Mouse (Mus musculus) liver, embryonic 14.5 days (tissue): ENCODE results near the gene Slc29a1. TPM values are rescaled to one million over a fixed set of nuclear protein-coding genes. Genes with fewer than 3 reads are reported as not detected.

Experiments used
- ATAC-seq: fragments of 200-750 bp; cut with Nextera tagmentation; 2 replicates; pipeline ENCODE4 v1.8.0; 2017; ENCODE audit warnings: moderate number of reproducible peaks, mild to moderate bottlenecking, moderate library complexity; ENCODE audit not compliant: insufficient read depth
- DNase-seq, 3 experiments: peaks; one replicate each; pipeline ENCODE4 v3.0.0-alpha.2; 2012 to 2013; ENCODE audit warnings: low read depth in 3 of 3, low spot score in 3 of 3
- H3K27ac ChIP-seq: fragments of 300-500 bp; sonication (generic); 2 replicates; pipeline ENCODE4 v1.5.1; 2014; ENCODE audit warnings: moderate library complexity, mild to moderate bottlenecking, control low read depth, inconsistent platforms
- H3K27me3 ChIP-seq: fragments of 300-500 bp; sonication (generic); 2 replicates; pipeline ENCODE4 v1.6.1; 2014; ENCODE audit warnings: mild to moderate bottlenecking, low read length, moderate library complexity; ENCODE audit not compliant: control insufficient read depth, insufficient read depth
- H3K36me3 ChIP-seq: fragments of 300-500 bp; sonication (generic); replicated peaks from 2 replicates; pipeline ENCODE4 v1.6.1; 2014; ENCODE audit warnings: low read depth; ENCODE audit not compliant: control insufficient read depth, insufficient read depth
- H3K4me1 ChIP-seq, 2 experiments: fragments of 200-500 bp in 1 of 2; fragments of 300-500 bp in 1 of 2; sonication (generic) in 1 of 2; replicated peaks; 2 replicates each; pipeline ENCODE4 v1.6.1; 2012 to 2014; ENCODE audit warnings: antibody characterized with exemption in 1 of 2, inconsistent platforms in 1 of 2, low read length in 1 of 2; ENCODE audit not compliant: control insufficient read depth in 2 of 2, insufficient read depth in 2 of 2
- H3K4me2 ChIP-seq: fragments of 300-500 bp; sonication (generic); 2 replicates; pipeline ENCODE4 v1.6.1; 2014; ENCODE audit warnings: low read depth, mild to moderate bottlenecking, control low read depth, moderate library complexity
- H3K4me3 ChIP-seq, 2 experiments: fragments of 200-500 bp in 1 of 2; fragments of 300-500 bp in 1 of 2; sonication (generic) in 1 of 2; 2 replicates each; pipeline ENCODE4 v1.5.1; 2012 to 2014; ENCODE audit warnings: low read depth in 2 of 2, low read length in 2 of 2, mild to moderate bottlenecking in 2 of 2, control low read depth in 1 of 2, inconsistent platforms in 1 of 2, moderate library complexity in 1 of 2; ENCODE audit not compliant: insufficient read depth in 1 of 2
- H3K9ac ChIP-seq: fragments of 300-500 bp; sonication (generic); replicated peaks from 2 replicates; pipeline ENCODE4 v1.6.1; 2014; ENCODE audit warnings: mild to moderate bottlenecking, control low read depth, moderate library complexity
- H3K9me3 ChIP-seq: fragments of 300-500 bp; sonication (generic); 2 replicates; pipeline ENCODE4 v1.6.1; 2016; ENCODE audit warnings: low read length, mixed read lengths; ENCODE audit not compliant: control insufficient read depth
- CTCF ChIP-seq: IDR thresholded peaks from 2 replicates; pipeline ENCODE4 v1.5.1; 2016; ENCODE audit warnings: antibody characterized with exemption, low read depth, control low read depth
- EP300 ChIP-seq: IDR thresholded peaks from 2 replicates; pipeline ENCODE4 v1.6.1; 2016; ENCODE audit warnings: antibody characterized with exemption, low read depth
- WGBS: fragments of 180-500 bp; shearing (Covaris S2); extraction: QIAGEN DNeasy Blood & Tissue Kit; methylation state at CpG from one replicate; pipeline ENCODE4 v1.1.7; 2014; ENCODE audit not compliant: insufficient replicate concordance; 5-methylcytosine and 5-hydroxymethylcytosine counted together
- polyA plus RNA-seq, 2 experiments: library from polyadenylated mRNA; depleted of rRNA in 1 of 2; stranded (reverse) in 1 of 2; unstranded in 1 of 2; fragments of >200 nt; fragmentation: Nextera tagmentation in 1 of 2; extraction: Ambion mirVana in 1 of 2; gene quantifications; 2 replicates each; pipeline versions ENCODE4 v1.2.1 to v1.2.3; 2012 to 2014

Slc29a1 gene
- polyA plus RNA-seq, 2 experiments, result 152 to 177 TPM

DNA sequence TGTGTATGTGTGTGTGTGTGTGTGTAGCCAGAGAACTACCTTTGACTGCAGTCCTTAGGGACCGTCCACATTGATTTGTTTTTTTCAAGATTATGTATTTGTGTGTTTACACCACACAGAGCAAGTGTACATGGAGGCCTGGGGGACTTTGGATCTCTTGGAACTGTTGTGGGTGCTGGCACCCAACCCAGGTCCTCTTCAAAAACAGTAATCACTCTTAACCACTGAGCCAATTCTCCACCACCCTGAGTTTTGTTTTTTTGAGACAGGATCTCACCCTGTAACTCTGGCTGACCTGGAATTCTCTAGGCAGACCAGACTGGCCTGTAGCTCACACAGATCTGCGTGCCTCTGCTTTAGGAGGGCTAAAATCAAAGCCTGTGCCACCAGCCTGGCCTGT lies 1.0 kb downstream of the Slc29a1 start:
- no peak overlapping the region for H3K9ac ChIP-seq
- DNase-seq, result no peak
- H3K27me3 ChIP-seq, result no peaks in the 10 kb centered on the region; the same call in 1 of the 2 replicates
- H3K27ac ChIP-seq, result no peak overlapping the region
- no peak overlapping the region for H3K4me2 ChIP-seq
- H3K4me3 ChIP-seq, result no peak overlapping the region
- H3K4me1 ChIP-seq, result peaks cover 46 to 57% of the 10 kb centered on the region in 2 experiments
- H3K36me3 ChIP-seq, result no peaks in the 10 kb centered on the region
- no peaks in the 10 kb centered on the region for H3K9me3 ChIP-seq
- 74% methylated on average over 2 of the region's 2 CpGs for WGBS
- TF ChIP-seq CTCF, result no peak
- TF ChIP-seq EP300, result no peak
- no peak for ATAC-seq

GRCm38 (mm10) chr17:45597787-45598186 lies 1.6 kb downstream of the Slc29a1 start:
- no peak overlapping the region for H3K4me3 ChIP-seq
- H3K4me2 ChIP-seq, result no peak overlapping the region
- H3K27me3 ChIP-seq, result no peaks in the 10 kb centered on the region; the same call in 1 of the 2 replicates
- H3K9ac ChIP-seq, result no peak overlapping the region
- no peaks in the 10 kb centered on the region for H3K9me3 ChIP-seq
- ATAC-seq (no peak), DNase-seq (no peak)
- H3K36me3 ChIP-seq, result no peaks in the 10 kb centered on the region
- WGBS, result 16% methylated on average over 3 of the region's 3 CpGs
- no peak overlapping the region for H3K27ac ChIP-seq
- no peak for TF ChIP-seq EP300
- TF ChIP-seq CTCF, result no peak
- peaks cover 50 to 62% of the 10 kb centered on the region in 2 experiments for H3K4me1 ChIP-seq

GRCm38 (mm10) chr17:45596631-45597396 lies 2.6 kb downstream of the Slc29a1 start:
- Histone ChIP-seq H3K36me3 (no peaks in the 10 kb centered on the region), H3K27ac (peak overlapping the region; percentile 37; the same call in 1 of the 2 replicates), H3K9ac (peak overlapping the region; percentile 37), H3K4me2 (no peak overlapping the region), H3K4me3 (no peak overlapping the region), H3K4me1 (peaks cover 51 to 63% of the 10 kb centered on the region in 2 experiments), H3K27me3 (no peaks in the 10 kb centered on the region), H3K9me3 (no peaks in the 10 kb centered on the region)
- WGBS, result 39% methylated on average over 11 of the region's 11 CpGs
- 0 out of 2 replicates have a peak, but pooled peaks have one; percentile 12 for ATAC-seq
- TF ChIP-seq EP300 (no peak), CTCF (peak; percentile 93)
- no peak for DNase-seq

DNA sequence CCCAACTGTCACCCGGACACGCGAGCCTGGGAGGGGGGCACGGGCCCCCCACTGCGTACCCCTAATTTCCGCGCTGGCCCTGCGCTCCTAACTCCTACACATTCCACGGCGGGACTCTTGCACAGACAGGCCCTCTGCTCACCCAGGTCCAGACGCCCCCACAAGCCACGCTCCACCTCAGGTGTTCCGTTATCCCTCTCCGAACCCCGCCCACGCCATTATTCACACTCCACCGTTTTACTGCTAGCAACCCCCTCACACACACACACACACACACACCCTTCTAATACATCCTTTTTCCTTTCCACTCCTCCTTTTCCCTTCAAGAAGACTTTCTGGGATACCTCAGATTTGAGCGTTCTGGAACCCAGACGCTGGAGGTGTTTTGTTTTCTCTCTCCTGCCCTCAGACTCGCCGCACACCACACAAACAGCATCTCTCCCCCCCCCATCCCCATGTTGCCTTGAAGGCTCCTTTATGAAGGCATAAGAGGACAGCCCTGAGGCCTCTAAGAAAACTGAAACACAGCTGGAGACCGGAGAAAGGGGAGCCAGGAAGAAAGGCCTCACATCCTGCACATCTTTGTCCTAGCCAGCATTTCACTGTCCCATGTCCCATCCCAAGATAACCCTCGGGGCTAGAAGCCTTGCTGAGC lies 3.5 kb downstream of the Slc29a1 start:
- 13% methylated on average over 23 of the region's 23 CpGs for WGBS
- H3K27ac ChIP-seq, result 0 out of 2 replicates have a peak overlapping the region, but pooled peaks have one; percentile 26
- H3K9me3 ChIP-seq, result no peaks in the 10 kb centered on the region
- ATAC-seq (no peak), DNase-seq (no peak)
- peak overlapping the region; percentile 92 for H3K9ac ChIP-seq
- H3K27me3 ChIP-seq, result no peaks in the 10 kb centered on the region
- peaks cover 4% of the 10 kb centered on the region; the same call in 1 of the 2 replicates for H3K36me3 ChIP-seq
- peaks cover 42 to 55% of the 10 kb centered on the region in 2 experiments for H3K4me1 ChIP-seq
- peak overlapping the region; percentile 91 to 96 for H3K4me3 ChIP-seq
- TF ChIP-seq CTCF (0 out of 2 replicates have a peak, but pooled peaks have one; percentile 1), EP300 (no peak)
- peak overlapping the region; percentile 95 for H3K4me2 ChIP-seq
